Mouse (Mus musculus): ENCODE results near the gene Mpst. TPM values are rescaled to one million over a fixed set of nuclear protein-coding genes. Genes with fewer than 3 reads are reported as not detected.

Mpst gene
- polyA plus RNA-seq, 1 experiment from 2014 or later = 2.7 TPM

DNA sequence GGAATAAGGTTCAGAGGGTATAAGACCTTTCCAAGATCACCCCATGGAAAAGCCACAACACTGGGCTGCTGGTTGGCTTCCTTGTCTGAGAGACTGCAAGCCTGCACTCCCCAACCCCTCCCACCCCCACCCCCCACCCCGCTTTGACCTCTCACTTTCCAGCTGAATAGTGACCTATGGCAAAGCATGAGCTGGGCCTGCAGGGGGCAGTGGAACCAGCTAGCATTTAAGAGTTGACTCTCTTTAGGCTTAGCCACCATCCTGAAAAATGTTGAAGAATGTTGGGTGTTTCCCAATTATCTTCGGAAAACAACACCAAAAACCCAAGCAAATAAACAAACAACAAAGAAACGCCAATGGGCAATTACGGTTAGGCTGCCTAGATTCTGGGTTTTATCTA is 19.0 kb downstream of the Mpst start:
- ATAC-seq (ENCODE audit: low FRiP score) = no peak
- H3K27ac ChIP-seq (ENCODE audit: low read depth, low read length) = no peak overlapping the region
- DNase-seq (ENCODE audit: low spot score) = no peak
- H3K4me1 ChIP-seq (replicated peaks; ENCODE audit: control insufficient read depth, insufficient read depth, low read length) = peaks cover 6% of the 10 kb centered on the region; the same call in 1 of the 2 replicates
- no peak overlapping the region for H3K4me3 ChIP-seq (ENCODE audit: low read depth, low read length)
- no peaks in the 10 kb centered on the region for H3K9me3 ChIP-seq (ENCODE audit: control insufficient read depth, low read length)
- no peak overlapping the region for H3K4me2 ChIP-seq (replicated peaks; ENCODE audit: low read depth, low read length)
- 65% methylated on average over 4 of the region's 4 CpGs for WGBS
- no peaks in the 10 kb centered on the region for H3K36me3 ChIP-seq (ENCODE audit: control insufficient read depth, insufficient read depth, low read length)
- no peak overlapping the region for H3K9ac ChIP-seq (ENCODE audit: low read depth, low read length)
- no peaks in the 10 kb centered on the region for H3K27me3 ChIP-seq (ENCODE audit: control insufficient read depth, insufficient read depth, low read length)

DNA sequence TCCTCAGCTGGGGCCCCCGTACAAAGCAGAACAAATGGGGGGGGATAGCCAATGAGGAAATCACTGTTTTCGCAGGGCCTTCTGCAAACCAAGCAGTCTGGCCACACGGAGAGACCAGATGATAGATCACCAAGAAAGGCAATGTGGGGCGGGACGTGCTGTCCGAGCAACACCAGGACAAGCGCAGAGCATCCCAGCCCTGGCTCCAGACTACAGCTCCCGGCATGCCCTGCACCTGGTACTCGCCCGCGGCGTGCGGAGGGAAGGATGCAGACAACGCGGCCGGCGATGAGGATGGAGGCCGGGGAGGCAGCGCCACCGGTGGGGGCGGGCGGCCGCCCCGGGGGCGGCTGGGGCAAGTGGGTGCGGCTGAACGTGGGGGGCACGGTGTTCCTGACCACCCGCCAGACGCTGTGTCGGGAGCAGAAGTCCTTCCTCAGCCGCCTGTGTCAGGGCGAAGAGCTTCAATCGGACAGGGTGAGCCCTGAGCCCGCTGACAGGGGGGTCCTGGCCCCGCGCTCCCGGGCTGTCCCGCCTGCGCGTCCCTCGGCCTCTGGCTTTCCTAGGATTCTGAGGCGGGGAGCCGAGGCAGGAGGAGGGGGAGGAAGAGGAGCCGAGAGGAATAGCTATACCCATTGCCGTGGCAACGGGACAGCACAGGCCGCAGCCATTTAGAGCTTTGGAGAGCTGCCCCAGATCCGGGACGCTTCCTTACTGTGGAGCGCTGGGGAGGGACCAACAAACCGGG is 22.3 kb downstream of the Mpst start, which contains the start of gene Kctd17:
TSS of gene Kctd17 (plus strand) at position 174 of the 748 bp plus-strand sequence.
- Histone ChIP-seq H3K9ac (ENCODE audit: low read depth, low read length) (peak within 1 kb of the TSS; percentile 91), H3K36me3 (ENCODE audit: control insufficient read depth, insufficient read depth, low read length) (no peaks in the 10 kb centered on the region), H3K4me2 (replicated peaks; ENCODE audit: low read depth, low read length) (peak within 1 kb of the TSS; percentile 77), H3K27me3 (ENCODE audit: control insufficient read depth, insufficient read depth, low read length) (no peaks in the 10 kb centered on the region), H3K4me1 (replicated peaks; ENCODE audit: control insufficient read depth, insufficient read depth, low read length) (peaks cover 6% of the 10 kb centered on the region), H3K9me3 (ENCODE audit: control insufficient read depth, low read length) (no peaks in the 10 kb centered on the region), H3K4me3 (ENCODE audit: low read depth, low read length) (peak within 1 kb of the TSS; percentile 87), H3K27ac (ENCODE audit: low read depth, low read length) (peak within 1 kb of the TSS; percentile 43)
- under 1% methylated on average over 44 of the region's 52 CpGs for WGBS
- ATAC-seq (ENCODE audit: low FRiP score) (peak; percentile 90), DNase-seq (ENCODE audit: low spot score) (peak; percentile 87)

DNA sequence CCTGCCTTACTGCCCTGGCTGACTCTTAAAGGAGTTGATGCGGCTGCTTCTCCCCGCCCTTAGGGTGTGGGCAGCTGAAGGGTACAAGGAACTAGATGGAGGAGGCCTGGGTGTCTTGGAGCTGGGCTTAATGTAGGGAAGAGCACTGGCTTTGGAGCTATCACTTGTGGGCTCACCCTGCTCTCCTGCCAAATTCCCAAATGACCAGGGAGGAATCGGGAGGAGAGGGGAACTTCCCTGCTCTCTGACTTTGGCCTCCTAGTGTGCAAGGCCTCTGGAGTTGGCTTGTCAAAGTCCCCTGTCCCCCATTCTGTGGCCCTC is 22.9 kb downstream of the Mpst start:
- 2% methylated on average over 3 of the region's 3 CpGs for WGBS
- Histone ChIP-seq H3K9ac (ENCODE audit: low read depth, low read length) (peak overlapping the region; percentile 91), H3K9me3 (ENCODE audit: control insufficient read depth, low read length) (no peaks in the 10 kb centered on the region), H3K4me2 (replicated peaks; ENCODE audit: low read depth, low read length) (peak overlapping the region; percentile 77), H3K27ac (ENCODE audit: low read depth, low read length) (peak overlapping the region; percentile 43), H3K36me3 (ENCODE audit: control insufficient read depth, insufficient read depth, low read length) (0 out of 2 replicates have a peak, but pooled peaks cover 3% of the 10 kb centered on the region), H3K4me3 (ENCODE audit: low read depth, low read length) (peak overlapping the region; percentile 87), H3K4me1 (replicated peaks; ENCODE audit: control insufficient read depth, insufficient read depth, low read length) (peaks cover 6% of the 10 kb centered on the region), H3K27me3 (ENCODE audit: control insufficient read depth, insufficient read depth, low read length) (no peaks in the 10 kb centered on the region)
- ATAC-seq (ENCODE audit: low FRiP score) = peak; percentile 50
- DNase-seq (ENCODE audit: low spot score) = no peak

DNA sequence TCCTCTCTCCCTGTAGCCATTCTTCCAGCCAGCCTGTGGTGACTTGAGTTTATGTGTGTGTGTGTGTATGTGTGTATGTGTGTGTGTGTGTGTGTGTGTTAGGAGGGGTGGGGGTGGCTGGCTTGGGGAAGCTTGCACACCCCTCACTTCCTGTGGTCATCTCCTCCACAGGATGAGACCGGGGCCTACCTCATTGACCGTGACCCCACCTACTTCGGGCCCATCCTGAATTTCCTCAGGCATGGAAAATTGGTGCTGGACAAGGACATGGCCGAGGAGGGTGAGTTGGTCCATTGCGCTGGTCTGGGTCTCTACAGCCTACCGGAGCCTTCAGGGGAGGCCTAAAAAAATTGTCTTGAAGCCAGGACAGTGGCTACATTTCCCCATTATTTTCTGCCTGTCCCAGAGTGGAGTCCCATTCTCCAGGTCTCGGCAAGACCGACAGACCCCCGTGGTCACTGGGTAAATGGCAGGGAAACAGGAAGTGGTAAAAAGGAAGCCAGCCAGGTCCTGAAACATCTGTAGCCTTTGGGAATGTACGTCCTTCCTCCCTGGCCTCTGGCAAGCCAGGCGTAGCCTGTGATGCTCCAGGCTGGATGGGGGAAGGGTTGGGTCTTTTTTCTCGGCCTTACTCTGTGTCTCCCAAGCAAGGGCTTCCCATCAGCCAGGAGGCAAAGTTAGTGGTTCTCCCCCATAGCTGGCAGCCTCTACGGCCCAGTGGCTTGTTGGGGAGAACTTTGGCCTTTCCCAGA is 23.8 kb downstream of the Mpst start:
- ATAC-seq (ENCODE audit: low FRiP score) (no peak), DNase-seq (ENCODE audit: low spot score) (no peak)
- 75% methylated on average over 13 of the region's 13 CpGs for WGBS
- no peak overlapping the region for H3K27ac ChIP-seq (ENCODE audit: low read depth, low read length)
- H3K36me3 ChIP-seq (ENCODE audit: control insufficient read depth, insufficient read depth, low read length) = 0 out of 2 replicates have a peak, but pooled peaks cover 3% of the 10 kb centered on the region
- peak overlapping the region; percentile 77; the same call in 1 of the 2 replicates for H3K4me2 ChIP-seq (replicated peaks; ENCODE audit: low read depth, low read length)
- no peak overlapping the region for H3K4me3 ChIP-seq (ENCODE audit: low read depth, low read length)
- H3K9ac ChIP-seq (ENCODE audit: low read depth, low read length) = no peak overlapping the region
- H3K4me1 ChIP-seq (replicated peaks; ENCODE audit: control insufficient read depth, insufficient read depth, low read length) = peaks cover 9% of the 10 kb centered on the region
- no peaks in the 10 kb centered on the region for H3K9me3 ChIP-seq (ENCODE audit: control insufficient read depth, low read length)
- no peaks in the 10 kb centered on the region for H3K27me3 ChIP-seq (ENCODE audit: control insufficient read depth, insufficient read depth, low read length)

DNA sequence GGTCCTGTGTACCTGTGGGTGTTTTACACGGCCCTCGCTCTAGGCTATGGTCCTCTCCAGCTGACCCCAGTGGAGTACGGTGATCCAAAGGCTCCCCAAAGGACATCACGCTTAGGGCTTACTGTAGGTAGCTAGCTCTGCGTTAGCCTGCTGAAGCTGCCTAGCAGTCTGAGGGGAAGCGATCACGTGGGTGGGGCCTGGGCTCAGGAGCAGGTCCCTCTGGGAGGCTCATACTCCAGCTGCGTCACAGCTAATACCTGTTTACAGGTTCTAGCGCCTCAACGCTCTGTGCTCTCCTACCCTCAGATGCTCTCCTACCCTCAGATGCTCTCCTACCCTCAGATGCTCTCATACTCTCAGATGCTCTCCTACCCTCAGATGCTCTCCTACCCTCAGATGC is 24.7 kb downstream of the Mpst start:
- Histone ChIP-seq H3K36me3 (ENCODE audit: control insufficient read depth, insufficient read depth, low read length) (0 out of 2 replicates have a peak, but pooled peaks cover 3% of the 10 kb centered on the region), H3K4me1 (replicated peaks; ENCODE audit: control insufficient read depth, insufficient read depth, low read length) (peaks cover 9% of the 10 kb centered on the region), H3K27me3 (ENCODE audit: control insufficient read depth, insufficient read depth, low read length) (no peaks in the 10 kb centered on the region), H3K4me3 (ENCODE audit: low read depth, low read length) (no peak overlapping the region), H3K27ac (ENCODE audit: low read depth, low read length) (no peak overlapping the region), H3K9me3 (ENCODE audit: control insufficient read depth, low read length) (no peaks in the 10 kb centered on the region), H3K9ac (ENCODE audit: low read depth, low read length) (no peak overlapping the region), H3K4me2 (replicated peaks; ENCODE audit: low read depth, low read length) (no peak overlapping the region)
- 85% methylated on average over 10 of the region's 10 CpGs for WGBS
- DNase-seq (ENCODE audit: low spot score) = no peak
- no peak for ATAC-seq (ENCODE audit: low FRiP score)

DNA sequence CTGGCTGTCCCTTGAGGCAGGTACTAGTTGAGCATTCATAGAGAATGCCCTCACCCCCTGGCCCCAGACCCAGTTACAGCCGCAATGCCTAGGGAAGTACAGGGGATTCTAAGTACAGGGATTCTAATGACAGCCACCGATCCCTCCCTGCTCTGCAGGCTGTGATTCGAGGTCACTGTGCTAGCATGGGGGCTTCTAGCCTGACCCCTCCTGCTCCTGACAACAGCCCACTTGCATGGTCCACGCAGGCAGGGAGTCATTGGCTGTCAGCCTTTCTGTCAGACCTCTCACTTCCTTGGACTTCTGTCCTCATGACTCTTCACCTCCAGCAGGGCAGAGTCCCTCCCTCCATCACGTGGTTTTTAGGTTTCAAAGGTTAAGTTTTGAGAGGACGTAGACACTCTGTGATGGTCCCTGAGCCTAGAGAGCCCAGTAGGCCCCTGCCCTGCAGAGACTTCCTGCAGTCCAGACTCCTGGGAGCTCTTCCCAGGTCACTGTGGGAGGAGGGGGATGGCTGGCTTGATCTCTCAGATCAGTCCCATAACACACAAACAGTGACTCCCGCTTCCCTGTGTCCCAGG is 25.4 kb downstream of the Mpst start:
- ATAC-seq (ENCODE audit: low FRiP score) (no peak), DNase-seq (ENCODE audit: low spot score) (no peak)
- H3K4me1 ChIP-seq (replicated peaks; ENCODE audit: control insufficient read depth, insufficient read depth, low read length) = peaks cover 12% of the 10 kb centered on the region
- no peak overlapping the region for H3K27ac ChIP-seq (ENCODE audit: low read depth, low read length)
- 80% methylated on average over 7 of the region's 7 CpGs for WGBS
- no peaks in the 10 kb centered on the region for H3K27me3 ChIP-seq (ENCODE audit: control insufficient read depth, insufficient read depth, low read length)
- no peak overlapping the region for H3K9ac ChIP-seq (ENCODE audit: low read depth, low read length)
- H3K4me3 ChIP-seq (ENCODE audit: low read depth, low read length) = no peak overlapping the region
- no peaks in the 10 kb centered on the region for H3K9me3 ChIP-seq (ENCODE audit: control insufficient read depth, low read length)
- no peak overlapping the region for H3K4me2 ChIP-seq (replicated peaks; ENCODE audit: low read depth, low read length)
- 0 out of 2 replicates have a peak, but pooled peaks cover 3% of the 10 kb centered on the region for H3K36me3 ChIP-seq (ENCODE audit: control insufficient read depth, insufficient read depth, low read length)

DNA sequence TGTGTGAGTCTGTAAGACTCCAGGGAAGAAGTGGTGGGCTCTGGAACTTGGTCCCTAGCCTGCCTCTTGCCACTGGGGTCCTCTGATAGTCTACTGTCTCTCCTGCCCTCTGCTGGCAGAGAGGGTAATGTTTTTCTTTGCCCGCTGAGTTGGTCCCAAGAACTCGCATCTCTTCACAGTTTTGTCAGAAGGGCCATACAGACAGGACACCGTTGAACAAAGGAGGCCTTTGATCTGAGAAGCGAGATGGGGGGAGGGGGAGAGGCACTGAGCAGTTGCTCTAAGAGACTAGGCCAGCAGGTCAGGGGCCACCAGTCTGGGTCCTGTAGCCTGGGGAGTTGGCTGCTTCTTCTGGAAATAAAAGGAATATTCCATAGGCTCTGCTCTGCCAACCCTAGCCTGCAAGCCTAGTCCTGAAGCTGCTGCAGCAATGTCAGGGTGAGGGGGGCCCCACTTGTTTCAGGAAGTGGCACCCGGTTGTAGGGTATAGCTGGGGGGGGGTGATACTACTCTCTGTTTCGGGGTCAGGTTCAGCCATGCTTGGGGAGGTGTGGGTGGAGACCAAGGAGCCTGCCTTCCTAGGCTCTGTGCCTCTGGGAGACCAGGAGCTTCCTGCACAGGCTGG is 28.8 kb downstream of the Mpst start:
- ATAC-seq (ENCODE audit: low FRiP score) (peak; percentile 18; the same call in 1 of the 2 replicates), DNase-seq (ENCODE audit: low spot score) (peak; percentile 78)
- Histone ChIP-seq H3K9ac (ENCODE audit: low read depth, low read length) (no peak overlapping the region), H3K36me3 (ENCODE audit: control insufficient read depth, insufficient read depth, low read length) (0 out of 2 replicates have a peak, but pooled peaks cover 3% of the 10 kb centered on the region), H3K4me2 (replicated peaks; ENCODE audit: low read depth, low read length) (no peak overlapping the region), H3K4me1 (replicated peaks; ENCODE audit: control insufficient read depth, insufficient read depth, low read length) (peaks cover 16% of the 10 kb centered on the region), H3K27me3 (ENCODE audit: control insufficient read depth, insufficient read depth, low read length) (no peaks in the 10 kb centered on the region), H3K9me3 (ENCODE audit: control insufficient read depth, low read length) (no peaks in the 10 kb centered on the region), H3K27ac (ENCODE audit: low read depth, low read length) (no peak overlapping the region), H3K4me3 (ENCODE audit: low read depth, low read length) (no peak overlapping the region)
- WGBS = 17% methylated on average over 6 of the region's 6 CpGs

DNA sequence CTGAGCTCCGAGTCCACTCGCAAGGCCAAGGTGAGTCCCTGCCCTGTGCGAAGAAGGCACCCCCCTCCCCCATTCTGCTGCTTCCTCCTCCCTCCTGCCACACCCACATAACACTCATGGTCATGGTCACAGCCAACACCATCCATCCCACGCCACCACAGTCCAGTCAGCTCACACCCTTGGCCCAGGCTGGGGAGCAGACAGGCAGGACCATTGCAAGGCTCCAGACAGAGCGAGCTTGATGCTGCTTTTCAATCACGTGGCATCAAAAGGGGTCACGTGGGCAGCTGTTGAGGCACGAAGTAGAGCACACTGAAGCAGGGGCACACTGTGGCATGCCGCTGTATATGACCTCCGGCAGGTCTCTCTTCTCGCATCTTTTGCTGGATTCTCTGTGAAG is 29.5 kb downstream of the Mpst start:
- peaks cover 16% of the 10 kb centered on the region for H3K4me1 ChIP-seq (replicated peaks; ENCODE audit: control insufficient read depth, insufficient read depth, low read length)

More for the DNA sequence above, 29.5 kb downstream of the Mpst start:
- no peak overlapping the region for H3K27ac ChIP-seq (ENCODE audit: low read depth, low read length)
- H3K4me3 ChIP-seq (ENCODE audit: low read depth, low read length) = no peak overlapping the region
- no peaks in the 10 kb centered on the region for H3K9me3 ChIP-seq (ENCODE audit: control insufficient read depth, low read length)
- ATAC-seq (ENCODE audit: low FRiP score) (0 out of 2 replicates have a peak, but pooled peaks have one; percentile 5), DNase-seq (ENCODE audit: low spot score) (no peak)
- whole genome bisulfite sequencing = 68% methylated on average over 11 of the region's 11 CpGs
- H3K4me2 ChIP-seq (replicated peaks; ENCODE audit: low read depth, low read length) = no peak overlapping the region
- H3K36me3 ChIP-seq (ENCODE audit: control insufficient read depth, insufficient read depth, low read length) = 0 out of 2 replicates have a peak, but pooled peaks cover 3% of the 10 kb centered on the region
- no peaks in the 10 kb centered on the region for H3K27me3 ChIP-seq (ENCODE audit: control insufficient read depth, insufficient read depth, low read length)
- no peak overlapping the region for H3K9ac ChIP-seq (ENCODE audit: low read depth, low read length)

All from hindbrain, embryonic 11.5 days (tissue).